Mouse (Mus musculus) ovary, postnatal 14 days (tissue): ENCODE data around the gene Tspan7.

ENCODE experiments used
- DNase-seq: peaks from one replicate; pipeline ENCODE4 v3.0.0; 2022; ENCODE audit warnings: low spot score

Gene Tspan7

DNA sequence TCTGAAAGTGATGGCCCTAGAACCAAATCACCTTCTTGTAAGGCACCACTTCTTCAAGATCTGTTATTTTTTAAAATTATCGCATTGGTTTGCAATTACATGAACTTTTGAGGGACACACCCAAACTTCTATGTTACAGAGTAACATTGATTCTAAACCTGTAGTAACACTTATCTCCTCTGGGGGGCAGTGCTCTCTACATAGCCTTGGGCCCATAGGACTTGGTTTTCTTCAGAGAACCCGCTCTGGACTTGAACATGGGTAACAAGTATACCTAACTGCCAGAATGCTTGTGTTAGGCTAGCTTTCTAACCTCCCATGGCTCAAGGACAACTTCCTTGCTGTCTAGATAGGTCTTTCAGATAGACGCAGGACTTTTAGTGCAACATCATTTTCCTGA lies 64.8 kb downstream of the Tspan7 start:
- no peak for DNase-seq

GRCm38 (mm10) chrX:10556899-10557298 lies 71.9 kb downstream of the Tspan7 start:
- DNase-seq: no peak

DNA sequence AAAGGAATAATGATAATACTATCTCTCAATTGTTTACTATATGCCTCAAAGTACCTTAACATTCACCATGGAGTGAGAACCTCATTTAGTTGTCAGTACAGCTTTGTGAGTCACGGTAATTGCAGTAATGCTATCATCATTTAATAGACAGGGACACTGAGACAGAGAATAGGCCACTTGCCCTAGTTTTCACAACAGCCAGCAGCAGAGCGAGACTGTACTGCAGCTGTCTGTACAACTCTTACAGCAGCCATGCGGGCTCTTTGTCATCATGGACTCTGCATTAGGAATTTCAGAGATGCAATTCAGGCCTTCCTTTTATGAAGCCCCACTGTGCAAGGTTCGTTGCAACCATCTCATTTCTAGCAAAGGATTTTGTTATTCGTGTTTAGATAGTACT lies 72.6 kb downstream of the Tspan7 start:
- no peak for DNase-seq

- DNase-seq: no peak
These were observed 73.7 kb downstream of the Tspan7 start for GRCm38 (mm10) chrX:10558625-10559024.

DNA sequence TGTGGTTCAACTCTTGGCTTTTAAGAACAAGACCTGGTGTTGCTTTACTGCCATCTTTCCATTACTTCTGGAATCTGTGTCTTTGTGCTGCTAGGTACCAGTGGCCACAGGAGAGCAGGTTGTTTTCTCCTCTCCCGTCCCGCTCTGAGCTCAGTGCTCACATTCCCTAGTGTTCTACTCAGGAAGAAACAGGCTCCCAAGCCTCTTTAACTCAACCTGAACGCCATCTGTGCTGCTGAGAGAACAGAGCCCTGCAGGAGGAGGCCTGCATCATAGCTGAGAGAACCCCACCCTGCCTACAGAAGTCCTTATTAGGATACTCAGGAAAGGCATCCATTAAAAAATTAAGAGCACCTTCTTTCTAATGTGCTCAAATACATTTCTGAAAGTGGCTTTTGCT lies 80.9 kb downstream of the Tspan7 start:
- no peak for DNase-seq

DNA sequence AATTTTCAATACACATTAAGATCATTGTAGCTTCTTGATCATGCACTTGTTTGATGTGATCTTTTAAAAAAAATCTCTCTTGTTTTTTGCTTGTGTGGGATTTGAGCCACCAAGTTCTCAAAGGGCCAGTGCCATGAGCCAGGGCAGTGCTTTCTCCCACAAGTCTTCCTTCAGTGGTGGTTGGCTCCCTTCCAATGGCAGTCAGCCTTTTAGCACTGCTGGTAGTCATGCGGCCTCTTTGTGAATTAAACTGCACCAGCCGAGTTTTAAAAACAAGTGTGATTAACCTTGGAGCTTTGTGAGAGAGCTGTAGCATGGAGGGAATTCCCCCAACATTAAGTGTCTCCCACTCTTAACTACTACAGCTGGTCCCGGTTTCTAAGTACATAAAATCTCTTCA lies 89.6 kb downstream of the Tspan7 start:
- peak; percentile 13 for DNase-seq

GRCm38 (mm10) chrX:10575406-10575805 lies 90.4 kb downstream of the Tspan7 start:
- DNase-seq: peak; percentile 5

GRCm38 (mm10) chrX:10576349-10576748 lies 91.4 kb downstream of the Tspan7 start:
- no peak for DNase-seq

DNA sequence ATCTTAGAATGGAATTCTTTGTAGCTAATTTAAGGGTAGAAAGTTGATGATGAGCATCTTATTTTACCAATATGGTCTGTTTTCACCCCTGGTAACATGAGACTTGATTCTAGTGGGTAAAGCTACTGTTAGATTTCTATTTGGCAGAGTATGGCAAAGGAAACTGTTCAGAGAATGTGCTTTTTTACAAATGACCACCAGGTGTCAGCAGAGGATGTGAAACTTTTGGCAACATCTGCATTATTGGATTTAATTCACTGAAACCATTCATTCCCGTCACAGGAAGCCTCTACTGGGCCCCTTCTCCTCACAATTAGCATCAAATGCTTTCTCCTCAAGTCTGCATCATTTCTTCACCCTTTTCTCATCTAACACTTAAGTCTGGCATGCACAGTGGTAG lies 92.4 kb downstream of the Tspan7 start:
- peak; percentile 3 for DNase-seq

- DNase-seq: no peak
These were observed 97.8 kb downstream of the Tspan7 start for GRCm38 (mm10) chrX:10582731-10583130.

DNA sequence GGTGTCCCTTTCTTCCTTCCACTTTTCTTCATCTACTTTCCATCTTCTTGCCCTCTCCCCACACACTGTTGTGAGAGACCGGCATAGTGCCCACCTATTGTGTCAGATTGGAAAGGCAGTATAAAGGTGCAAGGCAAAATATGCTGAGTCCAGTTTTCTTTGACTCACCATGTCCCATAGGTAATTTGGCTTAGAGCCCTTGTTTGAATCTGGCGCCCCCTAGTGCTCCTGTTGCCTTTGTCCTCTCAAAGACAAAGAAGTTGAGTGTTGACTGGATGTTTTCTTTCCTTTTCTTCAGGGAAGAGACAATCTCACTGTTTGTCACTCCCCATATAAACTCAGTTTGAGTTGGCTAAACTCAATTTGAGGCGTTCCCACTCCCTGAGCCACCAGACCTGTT lies 107.3 kb downstream of the Tspan7 start:
- DNase-seq: no peak

GRCm38 (mm10) chrX:10593561-10593960 lies 108.6 kb downstream of the Tspan7 start:
- DNase-seq: no peak

DNA sequence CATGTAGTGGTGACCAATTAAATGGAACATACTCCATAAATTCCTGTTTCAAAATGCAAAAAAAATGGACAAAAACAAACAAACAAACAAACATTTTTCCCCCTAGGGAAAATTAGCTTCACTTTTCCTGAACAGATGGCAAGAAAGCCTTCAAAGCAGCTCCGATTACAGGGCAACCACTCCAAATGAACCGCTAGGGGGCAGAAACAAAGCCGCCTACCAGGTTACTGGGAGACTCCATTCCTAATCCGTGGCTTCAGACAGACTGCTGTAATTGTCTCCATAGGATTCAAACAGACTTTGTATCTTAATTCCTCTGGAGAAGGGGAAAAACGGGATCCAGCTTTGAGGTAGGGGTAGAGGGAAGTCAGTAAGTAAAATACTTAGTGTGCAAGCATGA lies 132.2 kb downstream of the Tspan7 start:
- peak; percentile 3 for DNase-seq

GRCm38 (mm10) chrX:10641062-10641461 lies 156.1 kb downstream of the Tspan7 start:
- DNase-seq: no peak
